Mouse (Mus musculus): ENCODE measurements around the gene Elmo1. TPM values are rescaled to one million over a fixed set of nuclear protein-coding genes. Genes with fewer than 3 reads are reported as not detected.
"Not testable (repeated sequence)": the region's sequence is repeated elsewhere in the genome, so short reads cannot be mapped to it uniquely, and the experiment has no call there.

Gene Elmo1
- total and polyA plus RNA-seq, 3 experiments, result 23.1 to 50.2 (median 32.2) TPM

DNA sequence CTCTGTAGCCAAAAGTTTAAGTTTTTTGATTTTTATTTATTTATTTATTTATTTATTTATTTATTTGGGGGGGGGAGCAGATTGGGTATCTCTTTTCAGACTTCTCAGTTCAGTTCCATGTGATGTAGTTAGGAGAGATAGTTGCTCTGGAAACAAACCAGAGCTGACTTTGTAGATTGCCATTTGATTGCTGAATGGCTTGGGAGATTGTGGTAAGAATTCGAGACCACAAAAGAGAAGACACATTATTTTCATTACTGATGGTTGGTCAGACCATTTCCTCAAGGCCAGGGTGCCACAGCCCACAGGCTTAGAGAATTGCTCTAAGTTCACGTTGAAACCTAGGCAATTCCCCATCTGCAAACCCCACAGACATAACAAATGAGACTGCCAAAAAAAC is 544.3 kb downstream of the Elmo1 start:
- H3K79me2 ChIP-seq (replicated peaks; ENCODE audit: control insufficient read depth, extremely low read depth, insufficient read depth, poor library complexity, severe bottlenecking); H3K27me3 ChIP-seq (replicated peaks); DNase-seq (ENCODE audit: extremely low read depth); H3K9ac ChIP-seq (ENCODE audit: insufficient read depth, low read depth); dilution Hi-C loops (cut with MboI; ENCODE audit: extremely low pct_ligation_motif_present, extremely low pct_unique_long_range_greater_than_20kb, low sequenced_read_pairs); H3K4me3 ChIP-seq (replicated peaks in 1 of 3; ENCODE audit: low read depth in 2 of 3, low read length in 2 of 3, poor library complexity in 1 of 3); H3K27ac ChIP-seq (ENCODE audit: insufficient read depth, low read depth); H3K4me2 ChIP-seq (ENCODE audit: insufficient read depth, low read depth, poor library complexity, severe bottlenecking); H3K36me3 ChIP-seq (replicated peaks in 1 of 2; ENCODE audit: control insufficient read depth in 1 of 2, insufficient read depth in 1 of 2, low read length in 1 of 2); H3K4me1 ChIP-seq (ENCODE audit: control insufficient read depth in 1 of 2, insufficient read depth in 2 of 2); in situ Hi-C loops (cut with MboI; ENCODE audit: low pct_ligation_motif_present, low pct_unique_long_range_greater_than_20kb, low sequenced_read_pairs); H3K9me3 ChIP-seq (replicated peaks; ENCODE audit: low read length): not testable (repeated sequence)

DNA sequence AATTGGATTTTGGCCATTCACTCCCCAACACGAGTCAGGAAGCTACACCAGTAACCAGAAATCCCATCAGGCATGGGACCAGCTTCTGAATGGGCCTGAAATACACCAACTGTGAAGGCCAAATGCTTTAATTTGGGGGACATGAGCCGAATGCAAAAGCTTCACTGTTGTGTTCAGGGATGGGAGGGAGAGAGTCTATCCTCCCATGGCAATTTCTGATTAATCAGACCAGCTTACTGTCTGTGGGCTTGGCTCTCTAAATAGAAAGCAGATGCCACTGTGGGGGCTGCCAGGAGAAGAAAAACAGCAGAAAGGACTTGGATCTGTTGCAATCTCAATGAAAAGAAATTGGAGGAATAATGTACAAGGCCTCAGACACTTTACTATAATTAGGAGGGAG is 545.2 kb downstream of the Elmo1 start:
- Histone ChIP-seq H3K9ac (ENCODE audit: insufficient read depth, low read depth) (no peak overlapping the region), H3K4me3 (replicated peaks in 1 of 3; ENCODE audit: low read depth in 2 of 3, low read length in 2 of 3, poor library complexity in 1 of 3) (no peak overlapping the region), H3K36me3 (replicated peaks in 1 of 2; ENCODE audit: control insufficient read depth in 1 of 2, insufficient read depth in 1 of 2, low read length in 1 of 2) (no peaks in the 10 kb centered on the region), H3K9me3 (replicated peaks; ENCODE audit: low read length) (no peaks in the 10 kb centered on the region), H3K27me3 (replicated peaks) (no peaks in the 10 kb centered on the region), H3K4me1 (ENCODE audit: control insufficient read depth in 1 of 2, insufficient read depth in 2 of 2) (no peaks in the 10 kb centered on the region), H3K4me2 (ENCODE audit: insufficient read depth, low read depth, poor library complexity, severe bottlenecking) (no peak overlapping the region), H3K79me2 (replicated peaks; ENCODE audit: control insufficient read depth, extremely low read depth, insufficient read depth, poor library complexity, severe bottlenecking) (no peaks in the 10 kb centered on the region), H3K27ac (ENCODE audit: insufficient read depth, low read depth) (no peak overlapping the region)
- dilution Hi-C loops (cut with MboI; ENCODE audit: extremely low pct_ligation_motif_present, extremely low pct_unique_long_range_greater_than_20kb, low sequenced_read_pairs) (no loop called here), in situ Hi-C loops (cut with MboI; ENCODE audit: low pct_ligation_motif_present, low pct_unique_long_range_greater_than_20kb, low sequenced_read_pairs) (no loop called here)
- no peak for DNase-seq (ENCODE audit: extremely low read depth)
- TF ChIP-seq ZKSCAN1 (IDR thresholded peaks at IDR 0.05; ENCODE audit: borderline replicate concordance, low read depth, low read length) (no peak), ELF1 (IDR thresholded peaks at IDR 0.05; ENCODE audit: low read depth, low read length) (no peak), POLR2AphosphoS2 (IDR thresholded peaks at IDR 0.05; ENCODE audit: low read depth, low read length) (no peak), SIN3A (IDR thresholded peaks at IDR 0.05; ENCODE audit: low read length) (no peak), MAZ (IDR thresholded peaks at IDR 0.05; ENCODE audit: low read depth, low read length) (no peak), USF2 (conservative IDR thresholded peaks at IDR 0.05; ENCODE audit: low read depth, low read length) (no peak), USF1 (IDR thresholded peaks at IDR 0.05; ENCODE audit: low read depth, low read length) (no peak), NELFE (IDR thresholded peaks at IDR 0.05; ENCODE audit: low read depth, low read length) (no peak), ZC3H11A (IDR thresholded peaks at IDR 0.05; ENCODE audit: low read depth, low read length) (no peak), HCFC1 (IDR thresholded peaks at IDR 0.05; ENCODE audit: low read depth, low read length) (no peak), BHLHE40 (IDR thresholded peaks at IDR 0.05; ENCODE audit: low read depth, low read length) (no peak), MYC (IDR thresholded peaks at IDR 0.05; ENCODE audit: low read depth, low read length) (no peak), UBTF (IDR thresholded peaks at IDR 0.05; ENCODE audit: low read depth, low read length) (no peak), RCOR1 (conservative IDR thresholded peaks at IDR 0.05; ENCODE audit: low read depth, low read length) (no peak), SMC3 (IDR thresholded peaks at IDR 0.05; ENCODE audit: low read depth, low read length) (no peak)
